12 mouse cellular contexts compared by ENCODE assay signal in genomic region chr14:61310963-61311362, GRCm38 (mm10). TPM values are rescaled to one million over a fixed set of nuclear protein-coding genes. Genes with fewer than 3 reads are reported as not detected.
DNase-seq lines count a peak whose midpoint lies in the region; ATAC-seq lines count a peak whose summit lies in the region.
"Had no signal": no experiment of that assay in that cellular context is flagged by ENCODE, and none has a peak within 500 bp of the region (broad histone marks: within the 10 kb centered on the region; RNA-seq: fewer than 3 reads in every experiment).

No protein-coding gene starts in this region.

- peaks cover 19% of the 10 kb centered on the region for H3K79me2 ChIP-seq in macrophage (ENCODE audit: inconsistent target)

- H3K9ac ChIP-seq in heart, embryonic 12.5 days, result no peak overlapping the region
- 0 out of 2 replicates have a peak overlapping the region, but pooled peaks have one; percentile 41 for H3K9ac ChIP-seq in heart, embryonic 16.5 days (ENCODE audit: low read length)
- H3K9ac ChIP-seq: hindbrain, embryonic 15.5 days had no signal

- DNase-seq in heart, adult 18-20 months, result peak; percentile 18 to 21
- peak; percentile 17 for DNase-seq in lung, postnatal 10 days
- DNase-seq in lung, adult 18-20 months, result no peak
- DNase-seq in embryo, embryonic 10.5 days (ENCODE audit: low spot score), result no peak
- no peak for DNase-seq in thymus, postnatal 0 days (ENCODE audit: low spot score)

- H3K9me3 ChIP-seq in heart, embryonic 12.5 days (replicated peaks), result no peaks in the 10 kb centered on the region
- H3K9me3 ChIP-seq in heart, embryonic 16.5 days (replicated peaks; ENCODE audit: control insufficient read depth, low read length), result no peaks in the 10 kb centered on the region
- H3K9me3 ChIP-seq: hindbrain, embryonic 15.5 days had no signal

- no peak overlapping the region for H3K4me2 ChIP-seq in heart, embryonic 12.5 days
- peak overlapping the region; percentile 19 for H3K4me2 ChIP-seq in heart, embryonic 16.5 days (ENCODE audit: low read depth, low read length)
- H3K4me2 ChIP-seq: hindbrain, embryonic 15.5 days had no signal

- H3K27ac ChIP-seq in heart, embryonic 12.5 days (ENCODE audit: poor library complexity, severe bottlenecking), result no peak overlapping the region
- peak overlapping the region; percentile 9; the same call in 1 of the 2 replicates for H3K27ac ChIP-seq in heart, embryonic 16.5 days (ENCODE audit: low read length)
- H3K27ac ChIP-seq in macrophage, result peak overlapping the region; percentile 99
- H3K27ac ChIP-seq: hindbrain, embryonic 15.5 days had no signal

- no peak for ATAC-seq in heart, embryonic 12.5 days (ENCODE audit: insufficient number of reproducible peaks, low FRiP score)
- peak; percentile 30; the same call in 1 of the 2 replicates for ATAC-seq in heart, embryonic 16.5 days (replicated peaks; ENCODE audit: extremely low read depth, insufficient read depth, low FRiP score)

- H3K4me1 ChIP-seq in heart, embryonic 12.5 days (replicated peaks), result peaks cover 18% of the 10 kb centered on the region
- peaks cover 17% of the 10 kb centered on the region for H3K4me1 ChIP-seq in heart, embryonic 16.5 days (ENCODE audit: control insufficient read depth, insufficient read depth, low read length)
- H3K4me1 ChIP-seq: hindbrain, embryonic 15.5 days had no signal

- 53% methylated on average over 12 of the region's 12 CpGs for WGBS in heart, embryonic 12.5 days
- 42% methylated on average over 12 of the region's 12 CpGs for WGBS in heart, embryonic 16.5 days
- WGBS in macrophage (ENCODE audit: missing documents), result 10% methylated on average over 12 of the region's 12 CpGs

- no peaks in the 10 kb centered on the region for H3K36me3 ChIP-seq in heart, embryonic 12.5 days
- no peaks in the 10 kb centered on the region for H3K36me3 ChIP-seq in heart, embryonic 16.5 days (ENCODE audit: control insufficient read depth, insufficient read depth)
- no peaks in the 10 kb centered on the region for H3K36me3 ChIP-seq in macrophage (ENCODE audit: inconsistent target)
- H3K36me3 ChIP-seq: hindbrain, embryonic 15.5 days had no signal

- H3K27me3 ChIP-seq in heart, embryonic 12.5 days (replicated peaks), result no peaks in the 10 kb centered on the region
- no peaks in the 10 kb centered on the region for H3K27me3 ChIP-seq in heart, embryonic 16.5 days (ENCODE audit: control insufficient read depth, insufficient read depth, low read length)
- H3K27me3 ChIP-seq: hindbrain, embryonic 15.5 days had no signal

- H3K4me3 ChIP-seq in heart, embryonic 12.5 days, result no peak overlapping the region
- no peak overlapping the region for H3K4me3 ChIP-seq in heart, embryonic 16.5 days (ENCODE audit: low read length)
- H3K4me3 ChIP-seq in macrophage (ENCODE audit: inconsistent target), result peak overlapping the region; percentile 65
- H3K4me3 ChIP-seq: erythroblast, embryonic 14.5 days; hindbrain, embryonic 15.5 days had no signal

RNA-seq across cellular contexts. Expression of gene Arl11, which starts 1.4 kb away (rescaled TPM):
- total RNA-seq in heart, adult 18-20 months (2021), result 1 to 10 TPM in 1 of 2 experiments, under 1 TPM in 1; 0.75 to 1.3 TPM
- polyA plus RNA-seq in heart, embryonic 12.5 days (2016; fragmentation: Nextera tagmentation; extraction: Ambion mirVana), result 0.37 and 0.89 TPM in 2 replicates
- 0.61 and 1.3 TPM in 2 replicates for polyA plus RNA-seq in heart, embryonic 16.5 days (2015; fragmentation: Nextera tagmentation; extraction: Ambion mirVana)
- total RNA-seq in macrophage (2018; cell fraction: chromatin; rRNA removed), result 10 to 100 TPM in 18 of 26 experiments, 1 to 10 TPM in 8; 3.0 to 48.9 (median 12.6) TPM
- 100 to 1,000 TPM in 9 of 26 experiments, 10 to 100 TPM in 17; 34.1 to 147 (median 86.6) TPM for total RNA-seq in macrophage (2018; cell fraction: cytosol; rRNA removed)
- total RNA-seq in macrophage (2018; cell fraction: nucleus; rRNA removed), result 10 to 100 TPM in 24 of 26 experiments, 1 to 10 TPM in 2; 7.7 to 77.4 (median 28.5) TPM
- 105 to 134 TPM (median 133 TPM) in 3 replicates for polyA plus RNA-seq in macrophage (2018)
- polyA plus RNA-seq in thymus, postnatal 0 days (2015; fragmentation: Nextera tagmentation; extraction: Ambion mirVana), result 2.7 and 3.7 TPM in 2 replicates
- total RNA-seq: ES-E14 had no signal
- polyA plus RNA-seq: erythroblast, embryonic 14.5 days had no signal

RNA-seq across cellular contexts. Expression of gene Ebpl, which starts 49.3 kb away (rescaled TPM):
- total RNA-seq in heart, adult 18-20 months (2021), result 1 to 10 TPM; 1.1 to 1.7 TPM
- 6.1 TPM in 2 replicates for polyA plus RNA-seq in heart, embryonic 12.5 days (2016; fragmentation: Nextera tagmentation; extraction: Ambion mirVana)
- polyA plus RNA-seq in heart, embryonic 16.5 days (2015; fragmentation: Nextera tagmentation; extraction: Ambion mirVana), result 4.0 and 4.2 TPM in 2 replicates
- total RNA-seq in macrophage (2018; cell fraction: chromatin; rRNA removed), result 1 to 10 TPM in 24 of 26 experiments, under 1 TPM in 2; 0.47 to 7.5 (median 2.8) TPM
- total RNA-seq in macrophage (2018; cell fraction: cytosol; rRNA removed), result 1 to 10 TPM; 1.5 to 3.6 (median 2.4) TPM
- 10 to 100 TPM in 1 of 26 experiments, 1 to 10 TPM in 25; 1.3 to 69.3 (median 3.7) TPM for total RNA-seq in macrophage (2018; cell fraction: nucleus; rRNA removed)
- 1.0 to 3.2 TPM (median 1.8 TPM) in 3 replicates for polyA plus RNA-seq in macrophage (2018)
- 6.7 TPM in 2 replicates for polyA plus RNA-seq in thymus, postnatal 0 days (2015; fragmentation: Nextera tagmentation; extraction: Ambion mirVana)

RNA-seq across cellular contexts. Expression of gene Sgcg, which starts 52.7 kb away (rescaled TPM):
- total RNA-seq in heart, adult 18-20 months (2021), result 100 to 1,000 TPM; 181 to 202 TPM
- 6.6 and 6.7 TPM in 2 replicates for polyA plus RNA-seq in heart, embryonic 12.5 days (2016; fragmentation: Nextera tagmentation; extraction: Ambion mirVana)
- polyA plus RNA-seq in heart, embryonic 16.5 days (2015; fragmentation: Nextera tagmentation; extraction: Ambion mirVana), result 69.2 and 70.5 TPM in 2 replicates
- not detected for total RNA-seq in macrophage (2018; cell fraction: chromatin; rRNA removed)
- not detected for total RNA-seq in macrophage (2018; cell fraction: cytosol; rRNA removed)
- not detected for total RNA-seq in macrophage (2018; cell fraction: nucleus; rRNA removed)
- polyA plus RNA-seq in macrophage (2018), result not detected in 3 replicates
- 0.48 and 0.62 TPM in 2 replicates for polyA plus RNA-seq in thymus, postnatal 0 days (2015; fragmentation: Nextera tagmentation; extraction: Ambion mirVana)
- total RNA-seq: left cerebral cortex, postnatal 25 days had no signal
- polyA plus RNA-seq: erythroblast, embryonic 14.5 days had no signal

Comparison
In these comparisons a context has a peak if more than half of its experiments do, and no peak if none do; other contexts are left out.
1. DNase-seq: peak in heart, adult 18-20 months (2 of 2) and lung, postnatal 10 days (single experiment); none in lung, adult 18-20 months (0 of 2), embryo, embryonic 10.5 days (single experiment) and thymus, postnatal 0 days (single experiment).
2. RNA of gene Arl11, which starts 1.4 kb away (polyA plus RNA-seq): 105 to 134 TPM in macrophage; 2.7 to 3.7 TPM in thymus, postnatal 0 days, 0.61 to 1.3 TPM in heart, embryonic 16.5 days and 0.37 to 0.89 TPM in heart, embryonic 12.5 days; every median in the first group is over 10 times any median in the second.